Mouse (Mus musculus) CD8-positive naive resting alpha-beta T cell, adult 2 months (primary cell): ENCODE data around the gene Olfr1280.
"Not testable (repeated sequence)": the region's sequence is repeated elsewhere in the genome, so short reads cannot be mapped to it uniquely, and the experiment has no call there.

ENCODE experiments used
- DNase-seq, 2 experiments: peaks; one replicate each; pipeline ENCODE4 v3.0.0; 2022; ENCODE audit warnings: low read depth in 2 of 2, low spot score in 2 of 2

The Olfr1280 gene

GRCm38 (mm10) chr2:111313717-111314116 lies at the start of gene Olfr1280:
Olfr1280 (plus strand) TSS chr2:111314017.
- DNase-seq, result no peak

GRCm38 (mm10) chr2:111274006-111274405 lies 39.8 kb upstream of the Olfr1280 start, which contains the start of gene Olfr1277:
Olfr1277 (minus strand) TSS chr2:111274106.
- no peak for DNase-seq

GRCm38 (mm10) chr2:111289836-111290235 lies 24.0 kb upstream of the Olfr1280 start, which contains the start of gene Olfr1278:
Olfr1278 (plus strand) TSS chr2:111290136.
- DNase-seq, result no peak

GRCm38 (mm10) chr2:111298541-111298940 lies 15.3 kb upstream of the Olfr1280 start:
- no peak for DNase-seq

- no peak for DNase-seq
These were observed 13.4 kb upstream of the Olfr1280 start, which contains the start of gene Olfr1279 for GRCm38 (mm10) chr2:111300374-111300773. Olfr1279 (plus strand) TSS chr2:111300635.

- no peak for DNase-seq
These were observed 12.4 kb downstream of the Olfr1280 start, which contains the start of gene Olfr1281 for GRCm38 (mm10) chr2:111326220-111326619. Olfr1281 (plus strand) TSS chr2:111326520.

GRCm38 (mm10) chr2:111333721-111334120 lies 19.9 kb downstream of the Olfr1280 start:
- DNase-seq, result not testable (repeated sequence)

- no peak for DNase-seq
These were observed 22.2 kb downstream of the Olfr1280 start, which contains the start of gene Olfr1282 for GRCm38 (mm10) chr2:111335976-111336375. Olfr1282 (minus strand) TSS chr2:111336076.

- DNase-seq, result no peak
These were observed 52.7 kb downstream of the Olfr1280 start, which contains the start of gene Olfr1283 for GRCm38 (mm10) chr2:111366490-111366889. Olfr1283 (plus strand) TSS chr2:111366790.

GRCm38 (mm10) chr2:111375222-111375621 lies 61.4 kb downstream of the Olfr1280 start, which contains the start of gene Olfr1284:
Olfr1284 (plus strand) TSS chr2:111375522.
- DNase-seq, result no peak
